Mouse (Mus musculus) MEL (cell line): Measurements from ENCODE around the gene Slc25a45.
A peak's percentile ranks its signal among the peaks of the same experiment; 100 is the strongest.

Source experiments
- CHD1 ChIP-seq: IDR thresholded peaks from 2 replicates; pipeline ENCODE4 v1.6.1; 2012; ENCODE audit warnings: low read depth, mild to moderate bottlenecking, inconsistent platforms, low read length, improper control_type of control experiment
- CTCF ChIP-seq, 3 experiments: IDR thresholded peaks in 2 of 3; conservative IDR thresholded peaks in 1 of 3; 2 replicates each; pipeline ENCODE4 v1.5.1; 2011 to 2012; ENCODE audit warnings: low read length in 3 of 3, low read depth in 2 of 3, mild to moderate bottlenecking in 2 of 3, improper control_type of control experiment in 1 of 3, inconsistent platforms in 1 of 3, mixed read lengths in 1 of 3, moderate library complexity in 1 of 3; ENCODE audit not compliant: control insufficient read depth in 1 of 3, insufficient read depth in 1 of 3, poor library complexity in 1 of 3, severe bottlenecking in 1 of 3
- EP300 ChIP-seq, 2 experiments: IDR thresholded peaks; 2 replicates each; pipeline ENCODE4 v1.6.1; 2011; ENCODE audit warnings: improper control_type of control experiment in 2 of 2, low read length in 2 of 2, low read depth in 1 of 2, mild to moderate bottlenecking in 1 of 2
- ETS1 ChIP-seq: IDR thresholded peaks from 2 replicates; pipeline ENCODE4 v1.6.1; 2012; ENCODE audit warnings: low read depth, mild to moderate bottlenecking, inconsistent platforms, low read length, improper control_type of control experiment, moderate library complexity
- GATA1 ChIP-seq: IDR thresholded peaks from 2 replicates; pipeline ENCODE4 v1.6.1; 2011; ENCODE audit warnings: low read depth, low read length, improper control_type of control experiment
- JUND ChIP-seq: IDR thresholded peaks from 2 replicates; pipeline ENCODE4 v1.6.1; 2011; ENCODE audit warnings: low read depth, mild to moderate bottlenecking, improper control_type of control experiment, low read length
- MAX ChIP-seq: IDR thresholded peaks from 2 replicates; pipeline ENCODE4 v1.6.1; 2011; ENCODE audit warnings: low read length, improper control_type of control experiment
- MAZ ChIP-seq: IDR thresholded peaks from 2 replicates; pipeline ENCODE4 v1.6.1; 2012; ENCODE audit warnings: low read depth, mild to moderate bottlenecking, inconsistent platforms, low read length, improper control_type of control experiment
- POLR2A ChIP-seq, 2 experiments: IDR thresholded peaks; 2 replicates each; pipeline ENCODE4 v1.6.1; 2011 to 2012; ENCODE audit warnings: low read length in 2 of 2, mild to moderate bottlenecking in 2 of 2, control low read depth in 1 of 2, improper control_type of control experiment in 1 of 2, low read depth in 1 of 2, moderate library complexity in 1 of 2; ENCODE audit not compliant: control insufficient read depth in 1 of 2, insufficient read depth in 1 of 2, poor library complexity in 1 of 2
- POLR2AphosphoS2 ChIP-seq: IDR thresholded peaks from 2 replicates; pipeline ENCODE4 v1.6.1; 2011; ENCODE audit warnings: low read length, improper control_type of control experiment
- SMC3 ChIP-seq: IDR thresholded peaks from 2 replicates; pipeline ENCODE4 v1.6.1; 2011; ENCODE audit warnings: low read depth, low read length, improper control_type of control experiment
- TAL1 ChIP-seq: IDR thresholded peaks from 2 replicates; pipeline ENCODE4 v1.6.1; 2012; ENCODE audit warnings: mild to moderate bottlenecking, inconsistent platforms, low read length, moderate library complexity, mixed read lengths
- TCF12 ChIP-seq: IDR thresholded peaks from 2 replicates; pipeline ENCODE4 v1.6.1; 2014; ENCODE audit warnings: low read depth, mild to moderate bottlenecking, inconsistent platforms, low read length, improper control_type of control experiment, moderate library complexity
- USF1 ChIP-seq: IDR thresholded peaks from 2 replicates; pipeline ENCODE4 v1.6.1; 2014; ENCODE audit warnings: low read depth, mild to moderate bottlenecking, inconsistent platforms, low read length, improper control_type of control experiment, moderate library complexity

DNA sequence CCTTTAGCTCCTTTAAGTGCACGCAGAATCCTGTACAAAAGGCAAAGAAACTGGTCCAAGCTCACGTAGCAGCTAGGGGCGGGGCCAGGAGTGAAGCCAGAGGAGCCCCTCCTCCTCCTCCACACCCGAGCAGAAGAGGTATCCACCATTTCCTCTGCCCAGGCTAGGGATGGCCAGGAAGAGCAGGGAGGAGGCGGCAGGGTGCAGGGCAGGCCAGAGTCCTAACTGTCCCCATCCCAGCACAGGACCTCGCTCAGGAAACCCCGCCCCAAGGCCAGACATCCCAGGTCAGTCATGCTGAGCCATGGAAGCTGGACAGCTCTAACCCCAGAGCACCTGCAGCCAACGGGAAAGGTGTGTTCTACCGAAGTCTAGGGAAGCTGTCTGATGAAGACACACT lies 44.1 kb downstream of the Slc25a45 start:
- no peak for TF ChIP-seq EP300 (IDR thresholded peaks at IDR 0.05; ENCODE audit: low read depth in 1 of 2, low read length in 2 of 2)
- no peak for TF ChIP-seq GATA1
- no peak for TF ChIP-seq CHD1
- TF ChIP-seq CTCF (IDR thresholded peaks at IDR 0.05 in 2 of 3, conservative IDR thresholded peaks at IDR 0.05 in 1 of 3; ENCODE audit: control insufficient read depth in 1 of 3, insufficient read depth in 1 of 3, low read depth in 2 of 3, low read length in 3 of 3, poor library complexity in 1 of 3, severe bottlenecking in 1 of 3), result no peak
- TF ChIP-seq POLR2A (IDR thresholded peaks at IDR 0.05; ENCODE audit: control insufficient read depth in 1 of 2, insufficient read depth in 1 of 2, low read depth in 1 of 2, low read length in 2 of 2, poor library complexity in 1 of 2), result 0 out of 4 replicates have a peak, but pooled peaks of 1 of the 2 experiments have one; percentile 9
- no peak for TF ChIP-seq TAL1
- peak; percentile 66; the same call in 1 of the 2 replicates for TF ChIP-seq MAZ
- TF ChIP-seq SMC3, result no peak
- no peak for TF ChIP-seq ETS1
- no peak for TF ChIP-seq TCF12
- no peak for TF ChIP-seq MAX
- TF ChIP-seq JUND, result no peak
- no peak for TF ChIP-seq POLR2AphosphoS2
- no peak for TF ChIP-seq USF1
